In the genomic region with DNA sequence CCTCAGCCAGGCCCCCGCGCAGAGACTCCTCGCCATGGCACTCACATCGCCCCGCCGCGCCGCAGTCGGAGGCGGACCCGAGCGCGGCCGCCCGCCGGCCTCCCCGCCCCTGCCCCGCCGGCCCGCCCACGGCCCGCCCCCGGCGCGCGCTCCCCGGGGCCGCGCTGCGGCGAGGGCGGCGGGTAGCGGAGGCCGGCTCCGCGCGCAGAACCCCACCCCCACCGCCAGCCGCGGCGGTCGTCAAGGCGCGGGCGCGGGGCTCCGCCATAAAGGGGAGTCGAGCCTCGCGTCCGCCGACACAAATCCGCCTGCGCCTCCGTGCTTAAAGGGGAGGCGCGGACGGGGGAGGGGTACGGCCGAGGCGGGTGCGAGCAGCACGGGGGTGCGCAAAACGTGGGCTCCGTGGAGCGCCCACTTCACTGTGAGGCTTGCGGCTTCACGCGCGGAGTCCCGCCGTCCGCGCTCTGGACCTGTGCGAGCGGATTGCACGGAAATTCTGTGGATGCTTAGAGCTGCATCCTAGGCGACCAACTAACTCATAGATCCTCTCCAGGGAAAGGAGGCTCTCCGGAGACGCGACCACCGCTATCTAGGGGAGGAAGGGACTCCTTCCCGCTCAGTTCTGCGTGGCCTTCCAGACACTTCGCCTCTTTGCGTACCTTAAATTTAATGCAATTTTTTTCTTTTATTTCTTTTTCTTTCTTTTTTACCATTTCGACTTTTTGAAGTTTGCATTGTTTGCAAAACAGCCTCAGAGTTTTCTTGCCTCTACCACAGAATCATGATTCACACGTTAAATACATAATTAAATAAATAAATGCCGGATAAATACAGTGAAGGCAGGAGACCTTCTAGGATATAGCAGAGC, we compare ENCODE assay signal across 8 mouse cellular contexts. TPM values are rescaled to one million over a fixed set of nuclear protein-coding genes. Genes with fewer than 3 reads are reported as not detected.
A peak's percentile ranks its signal among the peaks of the same experiment; 100 is the strongest.
DNase-seq lines count a peak whose midpoint lies in the region; ATAC-seq and TF ChIP-seq lines count a peak whose summit lies in the region.

A gene (minus strand): TSS at position 119 of the 868 bp plus-strand sequence.

- TF ChIP-seq POLR2A in small intestine, adult 2 months (IDR thresholded peaks at IDR 0.05; ENCODE audit: low read depth, low read length) = no peak

- peak; percentile 80 for DNase-seq in cerebellum, adult 11 months
- no peak for DNase-seq in cerebellum, adult 9-11 months
- DNase-seq in embryonic facial prominence, embryonic 10.5 days (ENCODE audit: low spot score) = peak; percentile 94

- no peak for TF ChIP-seq CTCF in intestine, postnatal 0 days (IDR thresholded peaks at IDR 0.05; ENCODE audit: low read depth)
- no peak for TF ChIP-seq CTCF in small intestine, adult 2 months (IDR thresholded peaks at IDR 0.05; ENCODE audit: extremely low read depth, insufficient read length, insufficient replicate concordance, low read depth, low read length)

- H3K4me3 ChIP-seq in embryonic facial prominence, embryonic 10.5 days = peak within 1 kb of the TSS; percentile 87
- H3K4me3 ChIP-seq in intestine, postnatal 0 days (ENCODE audit: low read depth, low read length) = peak within 1 kb of the TSS; percentile 78
- peak within 1 kb of the TSS; percentile 83 for H3K4me3 ChIP-seq in limb, embryonic 12.5 days (replicated peaks)
- H3K4me3 ChIP-seq in midbrain, embryonic 13.5 days (replicated peaks) = peak within 1 kb of the TSS; percentile 89
- H3K4me3 ChIP-seq in small intestine, adult 2 months (ENCODE audit: low read depth, low read length) = peak within 1 kb of the TSS; percentile 95

- no peaks in the 10 kb centered on the region for H3K27me3 ChIP-seq in embryonic facial prominence, embryonic 10.5 days (replicated peaks; ENCODE audit: low read depth, poor library complexity, severe bottlenecking)
- H3K27me3 ChIP-seq in intestine, postnatal 0 days (replicated peaks; ENCODE audit: control insufficient read depth, insufficient read depth, low read length) = no peaks in the 10 kb centered on the region
- no peaks in the 10 kb centered on the region for H3K27me3 ChIP-seq in limb, embryonic 12.5 days
- no peaks in the 10 kb centered on the region for H3K27me3 ChIP-seq in midbrain, embryonic 13.5 days
- H3K27me3 ChIP-seq in small intestine, adult 2 months (ENCODE audit: control insufficient read depth, insufficient read depth, low read length) = no peaks in the 10 kb centered on the region

- no peaks in the 10 kb centered on the region for H3K9me3 ChIP-seq in embryonic facial prominence, embryonic 10.5 days
- H3K9me3 ChIP-seq in intestine, postnatal 0 days (ENCODE audit: control insufficient read depth) = no peaks in the 10 kb centered on the region
- H3K9me3 ChIP-seq in limb, embryonic 12.5 days = no peaks in the 10 kb centered on the region
- no peaks in the 10 kb centered on the region for H3K9me3 ChIP-seq in midbrain, embryonic 13.5 days

- under 1% methylated on average over 84 of the region's 91 CpGs for WGBS in embryonic facial prominence, embryonic 10.5 days
- WGBS in intestine, postnatal 0 days = under 1% methylated on average over 75 of the region's 91 CpGs
- under 1% methylated on average over 82 of the region's 91 CpGs for WGBS in limb, embryonic 12.5 days
- under 1% methylated on average over 56 of the region's 91 CpGs for WGBS in midbrain, embryonic 13.5 days
- 1% methylated on average over 88 of the region's 91 CpGs for WGBS in small intestine, adult 2 months

- peak within 1 kb of the TSS; percentile 70 for H3K9ac ChIP-seq in intestine, postnatal 0 days (ENCODE audit: low read depth, low read length)
- peak within 1 kb of the TSS; percentile 83 for H3K9ac ChIP-seq in limb, embryonic 12.5 days (replicated peaks)
- peak within 1 kb of the TSS; percentile 91 for H3K9ac ChIP-seq in midbrain, embryonic 13.5 days (replicated peaks)

- H3K4me2 ChIP-seq in intestine, postnatal 0 days (replicated peaks; ENCODE audit: low read depth) = peak within 1 kb of the TSS; percentile 99
- H3K4me2 ChIP-seq in limb, embryonic 12.5 days = peak within 1 kb of the TSS; percentile 80
- peak within 1 kb of the TSS; percentile 67 for H3K4me2 ChIP-seq in midbrain, embryonic 13.5 days (replicated peaks)

- peak; percentile 70 for ATAC-seq in granulocyte monocyte progenitor cell, adult 5-6 weeks (replicated peaks; ENCODE audit: poor library complexity, severe bottlenecking)
- peak; percentile 86 for ATAC-seq in intestine, postnatal 0 days
- ATAC-seq in limb, embryonic 12.5 days (ENCODE audit: insufficient number of reproducible peaks, insufficient read depth, low FRiP score, low TSS enrichment, low read depth) = peak; percentile 89
- ATAC-seq in midbrain, embryonic 13.5 days = peak; percentile 94

- H3K27ac ChIP-seq in embryonic facial prominence, embryonic 10.5 days (replicated peaks) = peak within 1 kb of the TSS; percentile 96
- peak within 1 kb of the TSS; percentile 78 for H3K27ac ChIP-seq in intestine, postnatal 0 days (ENCODE audit: low read depth, low read length)
- H3K27ac ChIP-seq in limb, embryonic 12.5 days = peak within 1 kb of the TSS; percentile 92
- peak within 1 kb of the TSS; percentile 97 for H3K27ac ChIP-seq in midbrain, embryonic 13.5 days
- peak within 1 kb of the TSS; percentile 68 for H3K27ac ChIP-seq in small intestine, adult 2 months (ENCODE audit: insufficient read depth, low read depth, low read length)

- no peaks in the 10 kb centered on the region for H3K36me3 ChIP-seq in embryonic facial prominence, embryonic 10.5 days (replicated peaks)
- no peaks in the 10 kb centered on the region for H3K36me3 ChIP-seq in intestine, postnatal 0 days (ENCODE audit: control insufficient read depth, insufficient read depth)
- no peaks in the 10 kb centered on the region for H3K36me3 ChIP-seq in limb, embryonic 12.5 days
- no peaks in the 10 kb centered on the region for H3K36me3 ChIP-seq in midbrain, embryonic 13.5 days
- H3K36me3 ChIP-seq in small intestine, adult 2 months (ENCODE audit: control insufficient read depth, insufficient read depth, low read length) = no peaks in the 10 kb centered on the region

- H3K4me1 ChIP-seq in embryonic facial prominence, embryonic 10.5 days = peaks cover 9% of the 10 kb centered on the region
- H3K4me1 ChIP-seq in intestine, postnatal 0 days (replicated peaks; ENCODE audit: control insufficient read depth, insufficient read depth, low read length) = no peaks in the 10 kb centered on the region; the same call in 1 of the 2 replicates
- H3K4me1 ChIP-seq in limb, embryonic 12.5 days (replicated peaks) = no peaks in the 10 kb centered on the region
- H3K4me1 ChIP-seq in midbrain, embryonic 13.5 days (replicated peaks) = peaks cover 18% of the 10 kb centered on the region
- H3K4me1 ChIP-seq in small intestine, adult 2 months (ENCODE audit: control insufficient read depth, insufficient read depth, insufficient read length, low read length) = peaks cover 4% of the 10 kb centered on the region; the same call in 1 of the 2 replicates

RNA-seq across cellular contexts. Expression of the gene that starts here (rescaled TPM):
- polyA plus RNA-seq in embryonic facial prominence, embryonic 10.5 days (2016; fragmentation: Nextera tagmentation; extraction: Ambion mirVana) = 16.5 and 16.7 TPM in 2 replicates
- 21.8 and 32.0 TPM in 2 replicates for total RNA-seq in granulocyte monocyte progenitor cell, adult 5-6 weeks (2014; fragmentation: Nextera tagmentation)
- 16.8 and 22.9 TPM in 2 replicates for total RNA-seq in granulocyte monocyte progenitor cell, adult 5-6 weeks (2017)
- 11.7 and 11.8 TPM in 2 replicates for polyA plus RNA-seq in intestine, postnatal 0 days (2015; fragmentation: Nextera tagmentation; extraction: Ambion mirVana)
- 19.8 and 22.3 TPM in 2 replicates for polyA plus RNA-seq in limb, embryonic 12.5 days (2016; fragmentation: Nextera tagmentation; extraction: Ambion mirVana)
- 36.0 and 38.7 TPM in 2 replicates for polyA plus RNA-seq in midbrain, embryonic 13.5 days (2015; fragmentation: Nextera tagmentation; extraction: Ambion mirVana)
- 0.08 and 0.30 TPM in 2 replicates for polyA plus RNA-seq in small intestine, adult 2 months (2012; rRNA removed)
